Mouse (Mus musculus) Patski (cell line): ENCODE results near the gene Necap2. TPM values are rescaled to one million over a fixed set of nuclear protein-coding genes. Genes with fewer than 3 reads are reported as not detected.

ENCODE experiments used
- ATAC-seq: fragments of 100-300 bp; one replicate; pipeline ENCODE4 v1.8.0; 2021
- CTCF ChIA-PET: fragments of 350-600 bp; sonication (Branson Sonifier 250); formaldehyde crosslinking; loops from one replicate; lab custom pipeline; 2022; ENCODE audit warnings: inconsistent platforms; lab: Charles Lee
- POLR2A ChIA-PET: fragments of 350-600 bp; sonication (Branson Sonifier 250); formaldehyde crosslinking; loops from one replicate; lab custom pipeline; 2022; ENCODE audit warnings: antibody characterized with exemption, inconsistent platforms; lab: Charles Lee
- DNase-seq: peaks from one replicate; pipeline ENCODE4 v3.0.0-alpha.2; 2011; ENCODE audit warnings: low read depth, low spot score
- H3K27me3 ChIP-seq: fragments of 371-371 bp; one replicate; pipeline ENCODE4 v1.5.1; 2021
- CTCF ChIP-seq: fragments of 100-300 bp; IDR thresholded peaks from one replicate; pipeline ENCODE4 v1.5.1; 2021
- in situ Hi-C: fragments of 300-500 bp; cut with MboI; formaldehyde crosslinking; loops from 3 replicates; pipeline ENCODE4 v1.11.1; 2018; ENCODE audit warnings: low pct_unique_long_range_greater_than_20kb, mixed read lengths
- polyA plus RNA-seq: library from polyadenylated mRNA; unstranded; gene quantifications from one replicate; pipeline ENCODE4 v1.2.3, GENCODE M21; 2021

Necap2 gene
- polyA plus RNA-seq, 1 experiment from 2014 or later = 55.9 TPM

DNA sequence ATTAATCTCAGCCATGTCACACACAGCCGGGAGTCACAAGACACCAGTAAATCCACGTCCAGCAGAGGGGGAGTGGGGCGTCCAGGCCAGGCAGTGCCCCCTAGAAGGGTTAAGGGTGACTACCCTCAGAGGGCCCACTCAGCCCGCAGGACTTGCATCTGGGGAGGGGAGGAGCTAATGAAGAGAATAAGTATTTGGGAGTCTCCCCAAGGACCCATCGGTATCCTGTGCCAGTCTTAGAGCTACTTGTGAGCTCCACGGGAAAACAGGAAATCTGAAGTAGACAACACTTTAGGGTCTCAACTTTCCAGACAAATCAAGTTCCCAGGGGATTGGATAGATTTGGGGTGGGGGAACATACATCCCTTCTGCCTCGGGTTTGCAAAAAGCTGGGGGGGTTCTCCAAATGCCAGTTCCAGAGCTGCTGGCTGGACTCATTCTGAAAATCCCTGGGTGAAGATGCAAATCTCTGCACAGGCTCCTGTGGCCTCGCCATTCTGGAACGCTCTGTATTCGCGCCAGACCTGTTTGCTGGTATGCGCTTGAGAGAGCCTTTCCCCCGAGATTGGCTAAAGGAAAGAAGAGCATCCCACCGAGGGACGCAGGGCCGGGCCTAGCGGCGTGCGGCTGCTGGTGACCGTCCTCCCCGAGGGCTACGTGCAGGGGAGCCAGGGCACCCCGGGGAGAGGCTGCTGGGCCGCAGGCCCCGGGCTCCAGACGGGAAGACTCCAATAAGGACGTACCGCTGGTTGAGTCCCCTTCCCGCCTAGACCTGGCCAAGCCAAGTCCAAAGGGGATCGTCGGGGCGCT is 18.3 kb downstream of the Necap2 start:
- H3K27me3 ChIP-seq = no peaks in the 10 kb centered on the region
- peak; percentile 53 for ATAC-seq
- in situ Hi-C loops = no loop called here
- DNase-seq = no peak
- TF ChIP-seq CTCF = no peak
- POLR2A ChIA-PET = interaction anchor here (0.6 kb wide), 1 partner anchor 104 kb away, joined by 4 read pairs; no protein-coding TSS in a partner anchor
- CTCF ChIA-PET = interaction anchor here (0.9 to 1.2 kb wide), 2 partner anchors 10 to 28 kb away, joined by 3 read pairs; no protein-coding TSS in a partner anchor

DNA sequence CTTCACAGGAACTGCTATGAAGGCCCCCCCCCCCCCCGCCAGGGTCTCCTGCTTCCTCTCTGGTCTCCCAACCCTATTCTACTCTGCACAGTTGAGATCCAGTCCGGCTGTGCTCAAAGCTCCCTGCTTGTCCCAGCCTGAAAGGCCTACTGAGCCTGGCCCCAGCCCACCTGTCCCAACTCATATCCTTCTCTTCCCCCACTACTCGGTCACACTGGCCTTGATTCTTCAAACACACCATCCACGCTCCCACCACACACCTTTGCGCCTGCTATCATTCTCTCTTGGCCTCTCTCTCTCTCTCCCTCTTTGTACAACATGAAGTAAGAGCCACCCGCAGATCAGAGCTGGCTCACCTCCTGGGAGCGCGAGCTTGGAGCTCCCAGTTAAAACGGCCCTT is 19.3 kb downstream of the Necap2 start:
- POLR2A ChIA-PET = no interaction called here
- CTCF ChIA-PET = no interaction called here

DNA sequence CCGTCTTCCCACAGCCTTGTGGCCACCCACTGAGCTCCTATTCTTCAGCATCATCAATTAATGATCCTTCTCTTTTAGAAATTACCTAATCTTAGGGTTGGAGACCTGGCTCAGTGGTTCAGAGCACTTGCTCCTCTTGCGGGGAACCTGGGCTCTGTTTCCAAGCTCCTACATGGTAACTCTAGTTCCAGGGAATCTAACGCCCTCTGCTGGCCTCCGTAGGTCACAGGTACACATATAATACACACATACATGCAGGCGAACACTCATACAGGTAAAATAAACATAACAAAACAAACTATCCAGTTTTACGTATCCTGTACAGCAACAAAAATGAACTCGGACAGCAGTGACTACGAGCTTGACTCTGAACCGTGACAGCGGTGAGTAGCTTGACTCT is 21.2 kb downstream of the Necap2 start:
- no peak for DNase-seq
- TF ChIP-seq CTCF = no peak
- CTCF ChIA-PET = no interaction called here
- in situ Hi-C loops = no loop called here
- POLR2A ChIA-PET = no interaction called here
- H3K27me3 ChIP-seq = no peaks in the 10 kb centered on the region
- no peak for ATAC-seq

More for the DNA sequence above, 19.3 kb downstream of the Necap2 start:
- TF ChIP-seq CTCF = no peak
- in situ Hi-C loops = no loop called here
- H3K27me3 ChIP-seq = no peaks in the 10 kb centered on the region
- DNase-seq (no peak), ATAC-seq (no peak)

DNA sequence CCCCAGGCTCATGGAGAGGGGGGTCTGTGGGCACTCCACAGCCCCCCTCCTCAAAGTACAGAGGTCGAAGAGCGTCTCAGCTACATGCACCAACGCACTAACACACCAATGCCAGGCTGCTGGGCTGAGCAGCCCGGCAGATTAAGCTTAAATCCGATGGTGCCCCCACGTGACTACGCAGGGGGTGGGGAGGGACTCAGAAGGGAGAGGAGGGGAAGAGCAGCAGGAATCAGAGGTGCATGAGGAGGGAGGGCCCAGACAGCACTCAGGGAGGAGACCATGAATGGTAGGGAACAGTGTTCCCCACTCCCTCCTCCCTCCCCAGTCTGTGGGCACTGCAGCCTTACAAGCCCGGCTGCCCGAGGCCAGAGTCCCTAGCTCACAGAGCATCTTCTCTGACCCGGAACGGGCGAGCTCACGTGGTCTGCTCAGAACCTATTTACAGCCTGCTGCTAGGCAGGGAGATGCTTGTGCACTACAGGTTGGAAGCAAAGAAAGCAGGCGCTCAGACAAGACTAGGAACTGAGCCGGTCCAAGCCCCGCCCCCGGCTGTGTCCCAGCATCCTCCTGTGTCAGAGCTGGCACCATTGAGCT is 24.5 kb downstream of the Necap2 start:
- in situ Hi-C loops = no loop called here
- no peak for TF ChIP-seq CTCF
- DNase-seq (no peak), ATAC-seq (peak; percentile 66)
- ChIA-PET POLR2A (interaction anchor here (0.7 kb wide), 1 partner anchor 26 kb away, joined by 3 read pairs; no protein-coding TSS in a partner anchor), CTCF (no interaction called here)
- H3K27me3 ChIP-seq = no peaks in the 10 kb centered on the region

DNA sequence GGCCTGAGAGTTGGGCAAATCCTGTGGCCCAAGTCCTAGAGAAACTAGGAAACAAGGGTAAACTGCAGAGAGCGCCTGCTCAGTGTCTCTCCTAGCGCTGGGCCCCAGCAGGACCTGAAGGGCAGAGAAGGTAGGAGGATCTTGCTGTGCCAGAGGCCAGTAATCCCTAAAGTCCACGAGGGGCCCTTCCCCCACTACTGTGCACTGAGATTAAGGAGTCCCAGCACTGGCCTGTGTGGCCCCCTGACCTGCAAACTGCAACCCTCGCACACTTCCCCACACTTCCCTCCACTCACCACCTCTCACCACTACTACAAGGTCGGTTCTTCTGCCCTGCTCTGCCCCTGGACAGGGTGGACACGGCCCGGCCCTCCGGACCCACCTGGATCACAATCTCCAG is 25.0 kb downstream of the Necap2 start:
- no peaks in the 10 kb centered on the region for H3K27me3 ChIP-seq
- in situ Hi-C loops = no loop called here
- DNase-seq = no peak
- POLR2A ChIA-PET = no interaction called here
- no peak for ATAC-seq
- no peak for TF ChIP-seq CTCF
- CTCF ChIA-PET = no interaction called here

DNA sequence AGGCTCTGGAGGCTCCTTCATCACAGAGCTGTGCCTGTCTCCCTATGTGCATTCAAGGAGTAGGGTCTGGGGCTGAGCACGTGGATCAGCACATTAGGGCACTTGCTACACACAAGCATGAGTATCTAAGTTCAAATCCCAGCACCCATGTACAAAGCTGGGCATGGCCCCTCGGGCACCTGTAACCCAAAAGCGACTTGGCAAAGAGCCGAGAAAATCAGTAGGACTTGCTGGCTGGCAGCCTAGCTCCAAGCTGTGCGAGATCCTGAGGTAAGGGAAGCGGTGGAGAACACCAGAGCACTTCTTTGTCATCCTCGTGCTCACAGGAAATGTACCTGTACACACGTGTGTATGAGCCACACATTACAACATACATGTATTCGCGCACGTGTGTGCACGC is 25.7 kb downstream of the Necap2 start:
- no peak for ATAC-seq
- in situ Hi-C loops = no loop called here
- no peaks in the 10 kb centered on the region for H3K27me3 ChIP-seq
- TF ChIP-seq CTCF = no peak
- ChIA-PET POLR2A (no interaction called here), CTCF (interaction anchor here (0.9 to 1.2 kb wide), 2 partner anchors 13 to 14 kb away, joined by 3 read pairs; no protein-coding TSS in a partner anchor)
- no peak for DNase-seq

DNA sequence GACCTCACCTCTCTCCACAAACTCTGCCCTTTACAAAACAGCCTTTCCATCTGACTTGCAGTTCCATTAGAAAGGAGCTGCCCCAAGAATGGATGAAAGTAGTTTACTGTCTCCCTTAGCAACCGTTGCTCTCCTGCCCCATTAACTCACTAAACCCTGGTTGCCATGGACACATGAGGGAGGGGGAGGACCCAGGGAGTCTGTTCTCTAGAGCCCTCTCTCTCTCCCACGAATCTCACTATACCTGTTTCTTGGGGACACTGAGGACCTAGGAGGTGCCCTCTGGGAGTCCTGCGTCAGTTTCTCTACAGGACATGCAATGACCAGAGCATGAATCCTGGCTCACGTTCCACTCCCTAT is 28.7 kb downstream of the Necap2 start:
- H3K27me3 ChIP-seq = no peaks in the 10 kb centered on the region
- in situ Hi-C loops = no loop called here
- ChIA-PET CTCF (interaction anchor here (1.0 kb wide), 1 partner anchor 9 kb away, joined by 3 read pairs; no protein-coding TSS in a partner anchor), POLR2A (no interaction called here)
- ATAC-seq (no peak), DNase-seq (no peak)
- TF ChIP-seq CTCF = no peak

DNA sequence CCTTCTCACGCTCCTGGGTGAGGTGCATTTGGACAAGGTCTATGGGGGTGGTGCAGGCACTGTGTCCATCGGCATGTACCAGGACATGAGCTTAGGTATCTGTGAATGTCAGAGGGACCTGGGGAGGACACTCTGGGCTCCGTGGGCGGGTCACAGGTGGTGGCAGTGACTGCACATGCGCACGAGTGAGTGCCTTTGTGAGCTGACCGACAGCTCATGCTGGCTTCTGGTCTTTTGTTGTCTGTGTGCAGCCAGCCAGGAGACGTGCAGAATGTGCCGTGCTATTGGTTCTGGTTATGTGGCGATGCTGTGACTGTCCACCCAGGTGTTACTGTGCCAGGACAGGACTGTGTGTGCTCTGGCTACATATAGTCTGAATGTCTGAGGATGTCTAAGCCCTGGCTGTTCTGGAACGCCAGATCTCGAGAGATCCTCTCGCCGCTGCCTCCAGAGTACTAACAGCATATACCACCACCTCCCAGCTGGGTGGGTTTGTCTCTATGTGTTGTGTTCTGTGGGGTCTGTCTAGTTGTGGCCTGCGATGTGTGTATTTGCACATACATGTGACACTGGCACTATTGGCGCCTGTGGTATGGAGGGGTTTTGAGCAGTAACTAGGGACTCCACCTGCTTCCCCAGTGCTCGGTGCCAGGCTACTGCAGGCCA is 29.2 kb downstream of the Necap2 start:
- POLR2A ChIA-PET = no interaction called here
- ATAC-seq = no peak
- in situ Hi-C loops = no loop called here

DNA sequence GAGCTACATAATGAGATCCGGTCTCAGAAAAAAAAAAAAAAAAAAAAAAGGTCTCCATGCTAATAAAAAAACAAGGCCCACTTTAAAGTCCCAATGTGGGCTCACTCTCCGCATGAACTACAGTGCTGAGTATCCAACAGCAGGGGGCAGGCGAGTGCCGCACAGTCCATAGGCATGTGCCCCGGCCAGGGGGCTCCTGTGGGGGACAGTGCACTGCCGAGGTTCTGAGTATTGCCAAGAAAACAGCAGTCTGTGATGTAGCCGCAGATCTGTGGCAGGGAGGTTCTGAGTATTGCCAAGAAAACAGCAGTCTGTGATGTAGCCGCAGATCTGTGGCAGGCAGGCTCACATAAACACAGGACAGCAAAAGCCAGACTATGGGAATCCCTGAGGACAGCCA is 33.3 kb downstream of the Necap2 start:
- no peaks in the 10 kb centered on the region for H3K27me3 ChIP-seq
- in situ Hi-C loops = no loop called here
- DNase-seq (no peak), ATAC-seq (no peak)
- ChIA-PET POLR2A (no interaction called here), CTCF (interaction anchor here (1.3 to 1.9 kb wide), 4 partner anchors 13 to 31 kb away, joined by 3 to 4 read pairs (median 4); no protein-coding TSS in a partner anchor)
- TF ChIP-seq CTCF = no peak

More for the DNA sequence above, 29.2 kb downstream of the Necap2 start:
- DNase-seq = no peak
- CTCF ChIA-PET = no interaction called here
- no peaks in the 10 kb centered on the region for H3K27me3 ChIP-seq
- TF ChIP-seq CTCF = no peak

DNA sequence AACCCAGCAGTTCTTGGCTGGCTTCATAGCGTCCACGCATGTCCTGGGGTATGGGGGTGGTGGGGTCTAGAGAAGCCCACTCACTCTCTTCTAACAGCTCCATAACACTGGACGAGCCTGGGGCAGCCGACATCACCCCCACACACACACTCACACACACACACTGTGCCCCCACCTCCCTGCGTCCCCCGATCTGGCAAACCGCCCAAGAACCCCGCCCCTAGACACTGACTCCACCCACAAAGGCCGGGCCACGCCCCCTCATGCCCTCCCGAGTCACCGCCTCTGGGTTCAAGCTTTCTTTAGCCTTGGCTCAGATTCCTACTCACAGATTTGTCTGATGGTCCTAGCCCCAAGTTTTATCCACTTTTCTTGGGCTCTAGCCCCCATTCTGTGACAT is 37.0 kb downstream of the Necap2 start:
- no peak for ATAC-seq
- H3K27me3 ChIP-seq = no peaks in the 10 kb centered on the region
- CTCF ChIA-PET = interaction anchor here (1.0 to 1.4 kb wide), 2 partner anchors 9 to 22 kb away, joined by 3 to 4 read pairs; no protein-coding TSS in a partner anchor
- TF ChIP-seq CTCF = no peak
- POLR2A ChIA-PET = no interaction called here
- in situ Hi-C loops = no loop called here
- DNase-seq = no peak
